Mouse (Mus musculus) T-helper 2 cell (primary cell): ENCODE measurements around the gene Ifit2.
"Not testable (repeated sequence)": the region's sequence is repeated elsewhere in the genome, so short reads cannot be mapped to it uniquely, and the experiment has no call there.

Experiments
- in situ Hi-C: fragments of 300-600 bp; cut with MboI, MseI; formaldehyde crosslinking; loops from one replicate; pipeline ENCODE4 v1.15.1; 2025; ENCODE audit warnings: high pct_unique_total_duplicates

The Ifit2 gene

DNA sequence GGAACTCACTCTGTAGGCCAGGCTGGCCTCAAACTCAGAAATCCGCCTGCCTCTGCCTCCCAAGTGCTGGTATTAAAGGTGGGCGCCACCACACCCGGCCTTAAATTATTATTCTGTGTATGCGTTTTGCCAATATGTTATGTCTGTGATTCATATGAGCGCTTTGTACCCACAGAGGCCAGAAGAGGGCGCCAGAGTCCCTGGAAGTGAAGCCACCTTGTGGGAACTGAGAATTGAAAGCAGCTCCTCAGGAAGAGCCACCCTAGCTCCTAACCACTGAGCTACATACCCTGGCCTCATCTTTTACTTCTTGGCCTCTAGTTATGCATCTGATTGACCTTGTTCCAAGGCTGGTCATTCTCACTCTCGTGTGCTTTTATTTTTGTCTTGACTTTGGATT lies 2.5 kb upstream of the Ifit2 start:
- in situ Hi-C loops = loop anchor here (5.0 kb wide), 1 partner anchor 89 kb away; no protein-coding TSS in a partner anchor

DNA sequence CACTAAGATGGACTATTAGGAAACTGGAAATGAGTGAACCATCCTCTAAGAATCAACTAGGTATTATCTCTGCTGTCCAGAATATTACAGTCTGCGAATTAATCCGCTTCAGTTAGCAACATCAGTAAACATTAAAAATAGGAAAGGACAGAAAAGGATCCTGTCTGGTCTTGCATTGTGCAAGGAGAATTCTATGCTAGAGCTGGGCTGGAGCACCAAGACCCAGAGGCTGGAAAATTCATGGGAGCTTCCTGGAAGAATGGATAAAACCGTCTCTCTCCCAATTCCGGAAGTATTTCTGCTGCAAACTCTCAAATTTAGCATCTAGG lies 325 bp upstream of the Ifit2 start:
- in situ Hi-C loops = loop anchor here (10.0 kb wide), 1 partner anchor 55 kb away; the partner anchor contains the start of genes Ifit1bl1 and Ifit3b

GRCm38 (mm10) chr19:34551981-34552380 lies 1.5 kb downstream of the Ifit2 start:
- in situ Hi-C loops = loop anchor here (10.0 kb wide), 1 partner anchor 53 kb away; the partner anchor contains the start of genes Ifit1bl1 and Ifit3b

DNA sequence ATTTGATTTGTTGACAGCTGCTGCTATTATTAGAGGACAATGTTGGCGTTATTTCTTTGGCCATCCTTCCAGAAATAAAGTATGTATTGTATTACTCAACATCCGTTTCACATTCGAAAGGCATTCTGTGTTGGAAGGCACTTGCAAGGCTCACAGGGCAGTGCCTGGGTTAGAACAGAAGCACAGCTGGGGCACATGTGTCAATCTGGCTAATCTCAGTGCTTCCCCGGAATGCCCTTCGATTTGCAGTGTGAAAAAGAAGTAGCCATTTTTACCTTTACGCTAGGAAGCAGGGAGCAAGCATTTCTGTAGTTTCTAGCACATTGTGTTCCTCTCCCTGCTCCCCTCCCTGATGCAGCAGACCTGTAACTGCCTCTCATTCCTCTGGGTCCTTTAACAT lies 2.5 kb downstream of the Ifit2 start:
- in situ Hi-C loops = loop anchor here (10.0 kb wide), 1 partner anchor 52 kb away; the partner anchor contains the start of genes Ifit1bl1 and Ifit3b

- in situ Hi-C loops = loop anchor here (10.0 kb wide), 1 partner anchor 51 kb away; the partner anchor contains the start of genes Ifit1bl1 and Ifit3b
Measured at GRCm38 (mm10) chr19:34553522-34553921, 3.0 kb downstream of the Ifit2 start.

DNA sequence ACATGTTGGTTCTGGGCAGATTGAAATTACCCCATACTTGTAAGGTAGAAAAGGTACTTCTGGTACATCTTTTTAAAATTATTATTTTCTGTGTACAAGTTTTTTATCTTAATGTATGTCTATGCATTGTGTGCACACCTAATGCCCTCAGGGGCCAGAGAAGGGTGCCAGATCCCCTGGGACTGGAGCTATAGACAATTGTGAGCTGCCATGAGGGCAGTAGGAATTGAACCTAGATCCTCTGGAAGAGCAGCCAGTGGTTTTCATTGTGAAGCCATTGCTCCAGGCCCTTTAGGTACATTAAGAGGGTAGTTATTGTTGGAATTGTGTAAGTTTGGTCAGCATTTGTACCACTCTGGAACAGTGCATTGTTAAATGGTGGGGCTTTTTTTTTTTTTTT lies 3.6 kb downstream of the Ifit2 start:
- in situ Hi-C loops = loop anchor here (10.0 kb wide), 1 partner anchor 51 kb away; the partner anchor contains the start of genes Ifit1bl1 and Ifit3b

DNA sequence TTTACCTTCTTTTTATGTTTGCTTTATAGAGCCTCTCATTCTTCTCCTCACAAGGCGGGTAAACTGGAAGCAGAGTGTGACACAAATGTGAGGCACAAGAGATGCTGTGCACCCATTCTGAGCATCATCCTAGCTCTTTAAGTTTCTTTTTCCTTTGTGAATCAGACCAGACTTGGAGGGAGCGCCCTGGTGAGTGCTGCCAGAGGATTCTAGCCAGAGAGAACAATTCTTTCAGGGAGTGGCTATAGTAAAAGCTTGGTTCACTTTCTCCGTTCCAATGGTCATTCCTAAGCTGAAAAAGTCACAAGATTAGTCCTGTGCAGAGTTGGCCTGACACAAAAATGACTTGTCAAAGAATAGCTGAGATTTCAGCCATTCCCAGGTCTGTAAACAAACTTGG lies 6.1 kb downstream of the Ifit2 start:
- in situ Hi-C loops = loop anchor here (10.0 kb wide), 1 partner anchor 48 kb away; the partner anchor contains the start of genes Ifit1bl1 and Ifit3b

DNA sequence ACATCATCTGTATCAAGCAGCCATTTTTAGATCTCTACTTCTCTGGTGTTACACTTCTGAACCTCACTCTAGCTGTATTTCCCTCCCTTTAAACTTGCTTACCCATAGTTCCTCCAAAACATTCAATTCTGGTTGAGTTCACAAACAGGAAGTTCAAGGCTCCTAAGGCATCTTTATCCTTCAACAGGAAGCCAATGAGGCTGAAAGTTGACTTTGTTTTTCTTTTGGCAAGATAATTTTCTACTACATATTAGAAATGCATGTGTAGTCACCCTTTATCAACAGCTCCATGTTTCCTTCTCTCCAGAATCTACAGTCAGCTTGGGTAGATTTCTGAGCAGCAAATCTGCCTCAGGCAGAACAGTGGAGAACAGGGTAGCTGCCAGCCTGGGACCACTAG lies 12.1 kb downstream of the Ifit2 start:
- in situ Hi-C loops = no loop called here

DNA sequence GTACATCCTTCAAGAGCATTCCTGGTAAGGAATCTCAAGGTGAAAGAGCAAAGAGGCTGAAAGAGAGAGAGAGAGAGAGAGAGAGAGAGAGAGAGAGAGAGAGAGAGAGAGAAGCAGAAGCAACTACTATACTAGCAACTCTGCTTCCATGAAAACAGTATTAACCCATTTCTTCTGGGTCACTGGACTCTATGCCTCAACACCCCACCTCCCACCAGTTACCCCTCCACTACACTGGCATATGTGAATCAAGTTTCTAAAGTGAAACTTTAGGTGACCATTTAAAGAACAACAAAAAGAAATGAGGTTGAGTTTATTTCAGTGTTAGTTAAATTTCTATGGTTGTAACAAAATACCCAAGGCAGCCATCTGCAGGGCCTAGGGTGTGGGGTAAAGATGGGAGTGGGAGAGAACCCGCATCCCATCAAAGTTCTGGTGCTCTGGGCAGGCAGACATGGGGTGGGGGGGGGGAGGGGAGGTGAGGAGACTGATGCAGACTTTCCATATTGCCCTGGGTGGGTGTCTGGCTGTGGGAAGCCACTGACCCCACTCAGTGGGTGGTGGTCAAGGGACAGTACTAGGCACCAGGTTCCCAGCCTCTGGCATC lies 15.8 kb downstream of the Ifit2 start:
- in situ Hi-C loops = no loop called here

DNA sequence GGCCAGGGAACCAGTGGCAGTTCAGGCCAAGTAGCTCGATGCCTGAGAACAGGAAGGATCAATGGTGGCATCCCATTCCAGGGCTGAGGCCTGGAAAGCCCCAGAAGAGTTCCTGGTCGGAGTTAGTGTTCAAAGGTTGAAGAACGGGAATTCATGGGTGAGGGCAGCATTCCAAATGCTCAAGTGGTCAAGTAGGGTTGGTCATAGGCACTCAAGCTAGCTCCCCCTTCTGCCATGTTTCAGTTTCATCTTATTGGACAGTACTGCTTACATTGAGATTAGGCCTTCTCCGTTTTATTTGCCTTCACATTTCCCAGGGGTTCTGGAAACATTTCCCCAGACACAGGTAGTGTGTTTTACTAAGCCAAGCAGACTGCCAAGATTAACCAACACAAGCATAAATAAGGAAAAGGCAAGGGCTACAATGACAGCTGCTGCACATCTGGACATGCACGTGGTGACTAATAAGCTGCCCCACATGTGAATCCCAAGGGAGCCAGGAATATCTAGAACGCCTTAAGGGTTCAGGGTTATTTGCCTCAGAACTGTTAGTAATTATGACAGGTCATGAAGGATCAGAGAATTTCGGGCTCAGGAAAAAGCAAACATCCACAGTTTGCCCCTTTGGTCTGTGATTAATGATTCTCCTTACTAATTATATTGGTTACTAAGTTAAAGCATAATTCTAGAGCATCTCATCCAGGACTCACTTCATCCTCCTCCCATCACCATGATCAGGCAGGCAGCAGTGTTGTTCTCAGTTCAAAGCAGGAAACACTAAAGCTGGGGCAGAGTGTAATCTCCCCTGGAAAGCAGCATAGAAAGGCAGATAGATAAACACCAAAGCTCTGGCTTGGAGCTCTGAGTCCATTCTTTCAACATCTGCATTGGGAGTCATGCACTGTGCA lies 18.7 kb downstream of the Ifit2 start:
- in situ Hi-C loops = no loop called here

DNA sequence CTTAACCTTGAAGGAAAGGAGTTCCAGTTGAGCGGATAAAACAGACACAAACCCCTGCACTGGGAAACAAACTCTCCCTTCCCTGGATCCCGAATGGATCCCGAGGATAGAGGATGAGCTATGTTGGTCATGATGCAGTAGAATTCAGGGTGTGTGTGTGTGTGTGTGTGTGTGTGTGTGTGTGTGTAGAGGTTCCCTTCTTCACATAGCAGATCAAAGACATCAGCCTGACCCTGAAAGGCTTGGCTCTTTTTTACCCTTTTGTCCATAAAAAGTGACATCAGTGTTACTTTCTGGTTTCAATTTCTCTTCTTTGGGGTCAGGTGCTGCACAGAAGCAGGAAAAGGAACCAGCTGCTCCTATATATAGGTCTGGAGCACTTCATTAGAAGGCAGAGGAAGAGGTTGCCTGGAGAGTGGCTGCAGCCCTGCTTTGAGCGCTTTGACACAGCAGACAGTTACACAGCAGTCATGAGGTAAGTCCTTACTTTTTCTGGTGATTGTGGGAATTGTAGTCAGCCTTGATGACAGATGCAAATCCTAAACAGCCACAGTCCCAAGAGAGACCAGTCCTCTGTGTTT lies 19.5 kb downstream of the Ifit2 start:
- in situ Hi-C loops = no loop called here

- in situ Hi-C loops = no loop called here
Measured at GRCm38 (mm10) chr19:34571080-34571479, 20.6 kb downstream of the Ifit2 start.

DNA sequence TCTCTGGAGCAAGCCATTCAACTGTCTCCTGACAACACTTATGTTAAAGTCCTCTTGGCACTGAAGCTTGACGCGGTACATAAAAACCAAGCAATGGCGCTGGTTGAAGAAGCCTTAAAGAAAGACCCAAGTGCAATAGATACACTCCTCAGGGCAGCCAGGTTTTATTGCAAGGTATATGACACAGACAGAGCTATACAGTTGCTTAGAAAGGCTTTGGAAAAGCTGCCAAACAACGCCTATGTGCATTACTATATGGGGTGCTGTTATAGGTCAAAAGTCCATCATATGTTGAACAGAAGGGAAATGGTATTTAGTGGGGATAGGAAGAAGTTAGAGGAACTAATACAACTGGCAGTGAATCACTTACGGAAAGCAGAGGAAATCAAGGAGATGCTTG lies 23.2 kb downstream of the Ifit2 start:
- in situ Hi-C loops = no loop called here

- in situ Hi-C loops = no loop called here
Measured at GRCm38 (mm10) chr19:34577121-34577520, 26.6 kb downstream of the Ifit2 start.

DNA sequence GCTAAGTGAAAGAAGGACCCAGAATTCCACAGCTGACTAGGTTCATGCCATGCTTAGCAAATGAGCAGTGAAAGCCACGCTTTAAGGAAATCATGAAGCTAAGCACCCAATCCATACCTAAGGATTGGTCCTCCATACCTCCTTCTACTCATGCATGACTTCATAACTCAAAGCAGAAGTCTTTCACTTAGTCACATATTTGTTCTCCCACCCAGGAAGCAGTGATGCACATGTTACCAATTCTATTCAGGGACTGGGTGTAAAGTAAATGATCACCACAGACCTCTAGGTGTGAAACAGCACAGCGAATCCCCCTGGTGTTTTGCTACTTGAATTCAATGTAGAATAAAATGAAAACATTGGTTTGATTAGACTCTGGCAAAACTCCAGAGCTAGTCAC lies 32.2 kb downstream of the Ifit2 start:
- in situ Hi-C loops = not testable (repeated sequence)

- in situ Hi-C loops = not testable (repeated sequence)
Measured at GRCm38 (mm10) chr19:34583126-34583766, 32.8 kb downstream of the Ifit2 start, which contains the start of gene Ifit3. TSS of gene Ifit3 (plus strand) at chr19:34583531.

DNA sequence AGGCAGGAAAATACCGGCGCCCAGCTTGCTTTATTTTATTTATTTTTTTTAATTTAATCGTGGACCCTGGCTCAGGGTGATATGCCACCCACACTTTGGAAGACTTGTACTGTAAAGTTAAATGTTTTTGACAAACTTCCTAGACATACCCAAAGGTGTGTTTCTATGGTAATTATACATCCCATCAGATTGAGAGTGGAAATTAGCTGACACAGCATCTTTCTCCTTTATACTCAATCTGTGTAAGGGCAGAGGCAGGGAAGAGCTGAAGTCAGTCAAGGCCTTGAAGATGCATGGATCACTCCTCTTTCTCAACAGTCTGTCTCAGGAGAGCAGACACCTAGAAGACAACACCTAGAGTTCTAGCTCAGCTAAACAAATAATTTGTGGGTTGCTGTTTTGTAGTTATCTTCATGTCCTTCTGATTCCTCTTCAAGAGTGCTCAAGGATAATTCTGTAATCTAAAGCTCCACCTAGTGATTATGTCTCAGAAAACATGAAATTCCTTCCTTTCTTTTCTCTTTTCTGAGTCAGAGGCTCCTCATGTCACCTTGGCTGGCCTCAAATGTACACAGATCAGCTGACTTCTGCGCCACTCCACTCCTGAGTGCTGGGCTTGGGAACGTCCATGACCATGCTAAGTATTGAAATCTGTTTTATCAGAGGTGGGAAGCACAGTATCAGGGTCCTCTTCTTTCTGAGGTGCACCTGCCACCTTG lies 35.4 kb downstream of the Ifit2 start:
- in situ Hi-C loops = not testable (repeated sequence)

- in situ Hi-C loops = not testable (repeated sequence)
Measured at GRCm38 (mm10) chr19:34587898-34588692, 37.6 kb downstream of the Ifit2 start.

DNA sequence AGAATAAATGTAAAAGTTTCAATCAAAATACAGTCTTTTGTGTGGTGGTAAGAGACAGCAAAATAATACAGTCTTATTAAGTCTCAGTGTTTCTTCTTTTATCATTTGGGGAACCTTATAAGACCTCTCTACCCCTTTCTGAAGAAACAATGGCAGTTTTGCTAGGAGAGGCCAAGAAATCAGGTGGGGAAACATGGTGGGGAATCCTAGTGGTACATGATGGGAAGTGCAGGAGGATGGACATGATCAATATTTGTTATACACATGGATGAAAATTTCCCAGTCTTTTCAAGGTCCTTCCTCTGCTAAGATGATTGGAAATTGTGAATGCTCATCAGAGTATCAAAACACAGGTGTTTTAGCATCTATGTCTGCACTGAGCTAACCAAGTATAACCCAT lies 38.5 kb downstream of the Ifit2 start:
- in situ Hi-C loops = no loop called here

DNA sequence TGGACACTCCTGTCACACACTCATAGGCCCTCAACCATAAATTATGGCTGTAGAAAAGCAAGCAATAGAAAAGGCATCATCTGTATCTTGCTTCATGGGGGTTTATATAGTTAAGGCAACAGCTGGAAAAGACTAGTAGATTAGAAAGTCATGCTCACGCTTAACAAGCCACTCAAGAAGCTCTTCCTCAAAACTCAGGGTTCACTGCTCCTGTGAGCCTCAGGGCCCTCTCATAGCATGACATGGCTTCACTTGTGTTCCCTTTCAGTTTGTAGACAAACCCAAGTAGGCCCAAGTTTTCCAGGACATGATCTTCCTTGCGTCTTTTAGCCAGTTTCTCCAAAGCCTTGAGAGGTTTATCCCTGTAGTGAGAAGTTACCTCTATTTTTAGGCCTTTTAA lies 43.0 kb downstream of the Ifit2 start:
- in situ Hi-C loops = no loop called here
